In the genomic region with DNA sequence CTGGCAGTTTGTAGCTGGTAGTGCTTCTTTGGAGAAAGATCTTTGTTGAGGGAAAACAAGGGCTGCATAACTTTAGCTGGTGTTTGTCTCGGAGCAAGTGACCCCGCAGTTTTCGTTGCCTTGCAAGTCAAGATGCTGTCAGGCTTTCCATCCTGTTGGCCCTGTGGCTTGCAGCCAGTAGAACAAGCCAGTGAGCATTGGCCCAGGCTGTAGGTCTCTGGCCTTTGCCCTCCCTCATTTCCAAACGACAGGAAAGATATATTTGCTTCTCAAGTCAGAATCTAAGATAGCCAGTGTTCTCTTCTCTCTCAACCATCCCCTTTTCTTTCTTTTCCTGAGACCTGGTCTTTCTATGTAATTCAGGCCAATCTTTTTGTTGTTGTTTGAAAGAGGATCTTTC, we compare ENCODE assay signal across 17 mouse cellular contexts.
A peak's percentile ranks its signal among the peaks of the same experiment; 100 is the strongest.
DNase-seq lines count a peak whose midpoint lies in the region; ATAC-seq lines count a peak whose summit lies in the region.
"Had no signal": no experiment of that assay in that cellular context is flagged by ENCODE, and none has a peak within 500 bp of the region (broad histone marks: within the 10 kb centered on the region; RNA-seq: fewer than 3 reads in every experiment).

No protein-coding gene starts in this region.

- no peak for ATAC-seq in kidney, embryonic 16.5 days (ENCODE audit: low FRiP score, low TSS enrichment)
- ATAC-seq in midbrain, embryonic 14.5 days (ENCODE audit: low FRiP score, low TSS enrichment): no peak
- ATAC-seq: forebrain, embryonic 14.5 days had no signal

- H3K27ac ChIP-seq in kidney, embryonic 16.5 days (ENCODE audit: low read length): no peak overlapping the region
- H3K27ac ChIP-seq in midbrain, embryonic 14.5 days (replicated peaks; ENCODE audit: low read depth, low read length): no peak overlapping the region
- H3K27ac ChIP-seq: heart, embryonic 13.5 days; hindbrain, embryonic 12.5 days; intestine, embryonic 15.5 days; limb, embryonic 10.5 days; neural tube, embryonic 15.5 days had no signal

- no peak overlapping the region for H3K4me2 ChIP-seq in kidney, embryonic 16.5 days (replicated peaks; ENCODE audit: low read depth, low read length)
- H3K4me2 ChIP-seq in midbrain, embryonic 14.5 days (ENCODE audit: low read length): no peak overlapping the region
- H3K4me2 ChIP-seq: heart, embryonic 13.5 days; hindbrain, embryonic 12.5 days; intestine, embryonic 15.5 days; lung, embryonic 14.5 days; neural tube, embryonic 15.5 days had no signal

- H3K9ac ChIP-seq in kidney, embryonic 16.5 days (replicated peaks; ENCODE audit: low read length): no peak overlapping the region
- H3K9ac ChIP-seq in midbrain, embryonic 14.5 days (replicated peaks; ENCODE audit: low read length): no peak overlapping the region
- H3K9ac ChIP-seq: heart, embryonic 13.5 days; hindbrain, embryonic 12.5 days; intestine, embryonic 15.5 days; lung, embryonic 14.5 days; neural tube, embryonic 15.5 days had no signal

- peaks cover 9% of the 10 kb centered on the region; the same call in 1 of the 2 replicates for H3K36me3 ChIP-seq in kidney, embryonic 16.5 days (ENCODE audit: insufficient read depth, low read length)
- H3K36me3 ChIP-seq in midbrain, embryonic 14.5 days (ENCODE audit: control insufficient read depth, insufficient read depth, low read length): peaks cover 18% of the 10 kb centered on the region
- H3K36me3 ChIP-seq: intestine, embryonic 15.5 days; limb, embryonic 10.5 days had no signal

- H3K4me1 ChIP-seq in kidney, embryonic 16.5 days (ENCODE audit: insufficient read depth, low read length): no peaks in the 10 kb centered on the region
- no peaks in the 10 kb centered on the region for H3K4me1 ChIP-seq in midbrain, embryonic 14.5 days (ENCODE audit: control insufficient read depth, insufficient read depth, low read length)
- H3K4me1 ChIP-seq: hindbrain, embryonic 12.5 days; intestine, embryonic 15.5 days; limb, embryonic 10.5 days; neural tube, embryonic 15.5 days had no signal

- H3K27me3 ChIP-seq in kidney, embryonic 16.5 days (ENCODE audit: insufficient read depth, low read length): no peaks in the 10 kb centered on the region
- no peaks in the 10 kb centered on the region for H3K27me3 ChIP-seq in midbrain, embryonic 14.5 days (ENCODE audit: control insufficient read depth, insufficient read depth, low read length)
- H3K27me3 ChIP-seq: heart, embryonic 13.5 days; hindbrain, embryonic 12.5 days; intestine, embryonic 15.5 days; neural tube, embryonic 15.5 days had no signal

- DNase-seq in adrenal gland, postnatal 36 days: peak; percentile 17 to 46
- no peak for DNase-seq in adrenal gland, adult 18-20 months (ENCODE audit: low spot score in 2 of 2)
- peak; percentile 32 for DNase-seq in kidney, adult 18-20 months
- peak; percentile 26 for DNase-seq in cerebellum, adult 9-11 months
- DNase-seq in kidney, postnatal 4 days: peak; percentile 2
- no peak for DNase-seq in urinary bladder, postnatal 25 days (ENCODE audit: low spot score)
- DNase-seq in midbrain, embryonic 14.5 days: no peak
- DNase-seq: lung, embryonic 14.5 days; spleen, adult 18-20 months; thymus, postnatal 36 days had no signal

- H3K4me3 ChIP-seq in kidney, embryonic 16.5 days (ENCODE audit: low read length): no peak overlapping the region
- H3K4me3 ChIP-seq in midbrain, embryonic 14.5 days (replicated peaks; ENCODE audit: low read depth, low read length): no peak overlapping the region
- H3K4me3 ChIP-seq: heart, embryonic 13.5 days; hindbrain, embryonic 12.5 days; intestine, embryonic 15.5 days; limb, embryonic 10.5 days; neural tube, embryonic 15.5 days had no signal

- H3K9me3 ChIP-seq in kidney, embryonic 16.5 days (ENCODE audit: low read length): no peaks in the 10 kb centered on the region
- H3K9me3 ChIP-seq in midbrain, embryonic 14.5 days (ENCODE audit: control insufficient read depth, low read length): no peaks in the 10 kb centered on the region
- H3K9me3 ChIP-seq: heart, embryonic 13.5 days; hindbrain, embryonic 12.5 days; intestine, embryonic 15.5 days; limb, embryonic 10.5 days; neural tube, embryonic 15.5 days had no signal

- WGBS in kidney, embryonic 16.5 days: 47% methylated on average over 4 of the region's 4 CpGs
- 86% methylated on average over 4 of the region's 4 CpGs for WGBS in midbrain, embryonic 14.5 days

Comparison
In these comparisons a context has a peak if more than half of its experiments do, and no peak if none do; other contexts are left out.
1. DNase-seq: peak in adrenal gland, postnatal 36 days (2 of 2), kidney, adult 18-20 months (single experiment), cerebellum, adult 9-11 months (single experiment) and kidney, postnatal 4 days (2 of 2); none in adrenal gland, adult 18-20 months (0 of 2), urinary bladder, postnatal 25 days (single experiment) and midbrain, embryonic 14.5 days (single experiment).